Mouse (Mus musculus) limb, embryonic 15.5 days (tissue): ENCODE data around the gene Ak1. TPM values are rescaled to one million over a fixed set of nuclear protein-coding genes. Genes with fewer than 3 reads are reported as not detected.

Experiments used
- ATAC-seq: fragments of 200-750 bp; cut with Nextera tagmentation; 2 replicates; pipeline ENCODE4 v1.8.0; 2017; ENCODE audit warnings: low read depth, moderate TSS enrichment; ENCODE audit not compliant: insufficient number of reproducible peaks, low FRiP score, low TSS enrichment
- H3K27ac ChIP-seq: fragments of 300-500 bp; sonication (generic); 2 replicates; pipeline ENCODE4 v1.5.1; 2015; ENCODE audit warnings: moderate library complexity, mild to moderate bottlenecking, inconsistent platforms
- H3K27me3 ChIP-seq: fragments of 300-500 bp; sonication (generic); 2 replicates; pipeline ENCODE4 v1.6.1; 2015; ENCODE audit warnings: inconsistent platforms
- H3K36me3 ChIP-seq: fragments of 300-500 bp; sonication (generic); 2 replicates; pipeline ENCODE4 v1.6.1; 2015; ENCODE audit warnings: inconsistent platforms
- H3K4me1 ChIP-seq: fragments of 300-500 bp; sonication (generic); 2 replicates; pipeline ENCODE4 v1.6.1; 2015; ENCODE audit warnings: inconsistent platforms
- H3K4me2 ChIP-seq: fragments of 300-500 bp; sonication (generic); 2 replicates; pipeline ENCODE4 v1.6.1; 2015; ENCODE audit warnings: mild to moderate bottlenecking, inconsistent platforms
- H3K4me3 ChIP-seq: fragments of 300-500 bp; sonication (generic); 2 replicates; pipeline ENCODE4 v1.5.1; 2015; ENCODE audit warnings: mild to moderate bottlenecking, inconsistent platforms
- H3K9ac ChIP-seq: fragments of 300-500 bp; sonication (generic); 2 replicates; pipeline ENCODE4 v1.6.1; 2015; ENCODE audit warnings: inconsistent platforms
- H3K9me3 ChIP-seq: fragments of 300-500 bp; sonication (generic); 2 replicates; pipeline ENCODE4 v1.6.1; 2016; ENCODE audit warnings: inconsistent platforms
- WGBS: fragments of 180-500 bp; shearing (Covaris S2); methylation state at CpG from one replicate; pipeline ENCODE4 v1.1.7; 2015; 5-methylcytosine and 5-hydroxymethylcytosine counted together
- polyA plus RNA-seq: library from polyadenylated mRNA; unstranded; fragments of >200 nt; fragmentation: Nextera tagmentation; extraction: Ambion mirVana; gene quantifications from 2 replicates; pipeline ENCODE4 v1.2.1, GENCODE M21; 2015

Gene Ak1
- polyA plus RNA-seq, 1 experiment from 2014 or later: 46.9 TPM

DNA sequence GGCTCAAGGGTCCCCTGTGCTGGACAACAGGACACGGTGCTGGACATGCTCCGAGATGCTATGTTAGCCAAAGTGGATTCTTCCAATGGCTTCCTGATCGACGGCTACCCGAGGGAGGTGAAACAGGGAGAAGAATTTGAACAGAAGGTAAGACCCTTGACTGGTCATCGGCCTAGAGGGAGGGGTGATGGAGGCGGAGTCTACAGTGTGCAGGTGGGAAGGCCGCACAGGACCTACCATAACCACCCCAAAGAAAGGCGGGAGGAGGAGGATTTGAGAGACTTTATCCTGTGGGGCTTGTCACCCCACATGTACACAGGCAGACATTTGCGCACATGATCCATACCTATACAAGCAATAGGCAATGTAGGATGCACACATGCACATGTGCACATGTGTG lies 9.5 kb downstream of the Ak1 start:
- ATAC-seq: no peak
- Histone ChIP-seq H3K4me2 (no peak overlapping the region), H3K36me3 (no peaks in the 10 kb centered on the region), H3K4me1 (peaks cover 47% of the 10 kb centered on the region), H3K27me3 (no peaks in the 10 kb centered on the region), H3K9ac (no peak overlapping the region), H3K9me3 (no peaks in the 10 kb centered on the region), H3K4me3 (no peak overlapping the region), H3K27ac (no peak overlapping the region)
- WGBS: 85% methylated on average over 10 of the region's 10 CpGs

DNA sequence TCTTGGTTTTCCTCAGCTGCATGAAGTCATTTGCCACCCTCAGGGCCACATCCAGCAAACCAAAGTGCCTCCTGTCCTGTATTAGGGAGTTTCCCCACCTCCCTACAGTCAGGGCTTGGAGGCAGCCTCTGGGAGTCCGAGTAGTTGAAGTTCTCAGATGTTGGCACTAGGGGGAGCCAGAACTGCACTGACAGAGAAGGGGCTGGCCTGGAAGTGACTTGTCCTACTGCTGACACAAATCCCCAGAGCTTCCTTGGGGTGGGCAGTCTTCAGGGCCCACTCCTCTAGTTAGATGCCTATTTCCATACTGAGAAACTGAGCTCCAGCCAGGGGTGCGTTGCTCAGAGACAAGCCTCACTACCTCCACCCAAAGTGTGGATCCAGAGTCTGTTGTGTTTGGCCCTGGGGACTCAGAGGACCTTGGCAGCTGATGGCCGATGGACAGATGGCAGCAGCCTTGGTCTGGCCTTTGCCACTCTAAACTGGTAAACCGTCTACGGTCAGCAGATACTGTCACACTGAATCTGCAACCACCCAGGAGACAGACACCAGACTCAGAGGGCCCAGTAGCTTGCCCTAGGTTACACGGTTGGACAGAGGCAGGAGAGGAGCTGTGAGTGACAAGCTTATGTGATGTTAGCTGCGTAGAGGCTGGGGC lies 10.3 kb downstream of the Ak1 start:
- H3K4me1 ChIP-seq: peaks cover 42% of the 10 kb centered on the region
- H3K27ac ChIP-seq: no peak overlapping the region; the same call in 1 of the 2 replicates
- no peak for ATAC-seq
- 56% methylated on average over 7 of the region's 7 CpGs for WGBS
- no peak overlapping the region for H3K4me3 ChIP-seq
- no peak overlapping the region for H3K9ac ChIP-seq
- no peak overlapping the region for H3K4me2 ChIP-seq
- no peaks in the 10 kb centered on the region for H3K27me3 ChIP-seq
- H3K9me3 ChIP-seq: no peaks in the 10 kb centered on the region
- no peaks in the 10 kb centered on the region for H3K36me3 ChIP-seq

DNA sequence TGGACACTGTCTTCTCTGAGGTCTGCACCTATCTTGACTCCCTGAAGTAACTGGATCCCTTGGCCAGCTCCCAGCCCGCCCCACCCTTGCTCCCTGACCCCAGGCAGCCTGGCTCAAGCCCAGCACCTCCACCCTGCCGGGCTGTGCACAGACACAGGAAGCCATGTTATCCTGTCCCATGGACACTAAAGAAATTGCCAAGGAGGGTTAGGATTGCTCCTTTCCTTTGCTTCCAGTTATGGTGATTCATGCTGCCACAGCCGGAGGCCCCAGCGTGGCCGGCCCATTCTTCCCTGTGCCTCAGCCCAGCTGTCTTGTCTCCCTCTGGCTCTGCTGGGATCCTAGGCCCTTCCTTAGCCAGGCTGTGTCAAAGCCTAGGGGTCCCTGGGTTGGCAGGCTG lies 12.1 kb downstream of the Ak1 start:
- no peak overlapping the region for H3K27ac ChIP-seq
- no peak overlapping the region for H3K9ac ChIP-seq
- H3K4me1 ChIP-seq: peaks cover 34% of the 10 kb centered on the region
- WGBS: 69% methylated on average over 5 of the region's 5 CpGs
- H3K27me3 ChIP-seq: no peaks in the 10 kb centered on the region
- H3K4me3 ChIP-seq: no peak overlapping the region
- H3K4me2 ChIP-seq: no peak overlapping the region
- no peak for ATAC-seq
- H3K9me3 ChIP-seq: no peaks in the 10 kb centered on the region
- H3K36me3 ChIP-seq: no peaks in the 10 kb centered on the region

DNA sequence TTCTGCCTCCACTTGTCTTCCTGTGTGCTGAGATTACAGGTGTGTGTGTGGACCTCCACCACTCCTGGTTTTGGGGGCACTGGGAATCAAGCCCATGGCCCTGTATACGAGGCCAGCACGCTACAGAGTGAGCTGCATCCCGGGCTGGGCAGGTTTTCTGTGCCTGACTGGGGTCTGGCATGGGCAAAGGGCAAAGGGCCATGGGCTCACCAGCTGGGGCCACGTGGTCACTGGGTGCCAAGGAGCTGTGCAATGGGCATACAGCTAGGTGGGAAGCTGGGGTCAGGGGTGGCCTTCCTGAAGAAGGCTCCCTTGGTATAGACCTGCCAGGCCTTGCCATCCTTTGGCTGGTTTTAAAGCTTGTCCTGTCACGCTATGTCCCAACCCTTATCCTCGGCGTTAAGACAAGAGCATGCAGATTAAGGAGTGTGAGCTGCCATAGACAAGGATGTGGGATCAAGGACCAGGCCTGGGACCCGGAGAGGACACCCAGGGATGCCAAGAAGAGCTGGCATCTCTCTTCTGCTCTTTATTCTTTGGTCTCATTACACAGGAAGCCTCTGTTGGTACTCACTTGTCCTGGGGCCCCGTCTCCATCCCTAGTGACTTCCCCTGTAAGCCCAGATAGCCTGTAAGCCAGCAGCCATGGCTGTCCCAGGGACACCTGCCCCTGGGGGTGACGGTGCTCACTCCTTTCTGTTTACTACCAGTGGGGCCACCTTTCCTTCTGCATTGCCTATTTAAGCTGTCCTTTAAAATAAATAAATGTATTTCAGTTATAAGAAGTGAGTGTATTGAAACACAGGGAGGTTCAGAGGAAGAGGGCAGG lies 12.9 kb downstream of the Ak1 start:
- Histone ChIP-seq H3K4me1 (peaks cover 26% of the 10 kb centered on the region), H3K9ac (no peak overlapping the region), H3K36me3 (no peaks in the 10 kb centered on the region), H3K27me3 (no peaks in the 10 kb centered on the region), H3K9me3 (no peaks in the 10 kb centered on the region), H3K4me2 (no peak overlapping the region), H3K27ac (no peak overlapping the region), H3K4me3 (no peak overlapping the region)
- WGBS: 84% methylated on average over 10 of the region's 10 CpGs
- ATAC-seq: no peak

DNA sequence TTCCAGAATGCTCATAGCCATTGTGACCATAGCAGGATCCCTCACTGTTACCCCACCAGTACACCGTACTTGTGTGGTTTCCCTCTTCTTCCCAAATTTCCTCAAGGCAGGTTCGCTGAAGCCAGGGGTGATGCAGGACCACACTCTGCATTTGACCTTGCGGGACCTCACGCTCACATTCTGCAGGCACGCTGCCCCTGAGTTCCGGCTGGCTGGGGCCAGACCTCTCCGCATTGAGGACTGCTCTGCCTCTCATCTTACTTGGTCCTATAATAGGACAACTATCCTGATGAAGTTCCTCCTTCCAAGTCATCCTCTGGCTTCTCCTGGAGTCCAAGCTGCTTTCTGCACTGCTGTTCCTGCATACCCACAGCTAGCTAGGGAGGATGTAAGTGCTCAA lies 15.1 kb downstream of the Ak1 start:
- Histone ChIP-seq H3K27ac (peak overlapping the region; percentile 67), H3K36me3 (no peaks in the 10 kb centered on the region), H3K9ac (no peak overlapping the region), H3K9me3 (no peaks in the 10 kb centered on the region), H3K4me1 (peaks cover 25% of the 10 kb centered on the region), H3K4me2 (no peak overlapping the region), H3K27me3 (no peaks in the 10 kb centered on the region), H3K4me3 (no peak overlapping the region)
- WGBS: 84% methylated on average over 7 of the region's 7 CpGs
- no peak for ATAC-seq

DNA sequence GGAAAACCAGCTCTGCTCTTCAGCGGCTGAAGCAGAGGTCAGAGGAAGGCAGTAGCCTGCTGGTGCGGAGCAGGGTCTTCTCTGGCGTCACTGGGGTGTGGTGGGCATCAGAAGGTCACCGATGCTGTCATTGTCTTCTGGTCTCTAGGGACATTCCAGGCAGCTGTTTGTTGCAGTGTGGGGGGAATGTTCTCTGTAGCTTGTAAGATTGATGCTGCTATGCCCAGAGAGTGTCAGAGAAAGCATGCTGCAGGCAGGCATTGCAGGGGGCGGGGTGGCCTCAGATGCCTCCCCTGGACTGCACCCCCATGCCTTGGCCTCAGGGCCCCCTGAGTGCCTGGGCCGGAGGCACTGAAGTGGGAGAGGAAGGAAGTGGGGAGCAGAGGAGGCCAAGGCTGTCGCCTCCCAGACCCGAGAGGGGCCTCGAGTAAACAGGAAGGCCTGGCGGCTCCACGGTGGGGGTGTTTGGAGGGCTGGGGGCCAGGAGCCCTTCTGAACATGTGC lies 16.3 kb downstream of the Ak1 start:
- ATAC-seq: peak; percentile 32; the same call in 1 of the 2 replicates
- WGBS: 27% methylated on average over 11 of the region's 11 CpGs
- H3K9ac ChIP-seq: no peak overlapping the region
- H3K9me3 ChIP-seq: no peaks in the 10 kb centered on the region
- H3K4me1 ChIP-seq: peaks cover 26% of the 10 kb centered on the region
- no peak overlapping the region for H3K4me3 ChIP-seq
- H3K36me3 ChIP-seq: no peaks in the 10 kb centered on the region
- no peaks in the 10 kb centered on the region for H3K27me3 ChIP-seq
- peak overlapping the region; percentile 74 for H3K27ac ChIP-seq
- no peak overlapping the region for H3K4me2 ChIP-seq

DNA sequence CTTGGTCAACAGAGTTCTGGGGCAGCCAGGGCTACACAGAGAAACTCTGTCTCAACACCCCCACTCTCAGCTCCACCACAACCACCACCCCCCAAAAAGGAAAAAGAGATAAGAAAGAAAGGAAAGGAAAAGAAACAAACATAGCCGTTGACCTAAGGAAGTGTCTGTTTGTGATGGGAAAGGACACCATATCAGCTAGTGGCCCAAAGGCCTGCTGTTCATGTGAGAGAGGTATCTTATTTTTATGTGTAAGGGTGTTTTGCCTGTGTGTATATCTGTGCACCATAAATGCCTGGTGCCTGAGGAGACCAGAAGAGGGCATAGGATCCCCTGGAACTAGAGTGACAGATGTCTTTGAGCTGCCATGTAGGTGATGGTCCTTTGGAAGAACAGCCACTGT lies 18.1 kb downstream of the Ak1 start:
- no peak for ATAC-seq
- Histone ChIP-seq H3K4me2 (no peak overlapping the region), H3K36me3 (no peaks in the 10 kb centered on the region), H3K9ac (no peak overlapping the region), H3K4me1 (peaks cover 23% of the 10 kb centered on the region), H3K4me3 (no peak overlapping the region), H3K9me3 (no peaks in the 10 kb centered on the region), H3K27ac (no peak overlapping the region), H3K27me3 (no peaks in the 10 kb centered on the region)
- 91% methylated on average over 1 of the region's 1 CpGs for WGBS

DNA sequence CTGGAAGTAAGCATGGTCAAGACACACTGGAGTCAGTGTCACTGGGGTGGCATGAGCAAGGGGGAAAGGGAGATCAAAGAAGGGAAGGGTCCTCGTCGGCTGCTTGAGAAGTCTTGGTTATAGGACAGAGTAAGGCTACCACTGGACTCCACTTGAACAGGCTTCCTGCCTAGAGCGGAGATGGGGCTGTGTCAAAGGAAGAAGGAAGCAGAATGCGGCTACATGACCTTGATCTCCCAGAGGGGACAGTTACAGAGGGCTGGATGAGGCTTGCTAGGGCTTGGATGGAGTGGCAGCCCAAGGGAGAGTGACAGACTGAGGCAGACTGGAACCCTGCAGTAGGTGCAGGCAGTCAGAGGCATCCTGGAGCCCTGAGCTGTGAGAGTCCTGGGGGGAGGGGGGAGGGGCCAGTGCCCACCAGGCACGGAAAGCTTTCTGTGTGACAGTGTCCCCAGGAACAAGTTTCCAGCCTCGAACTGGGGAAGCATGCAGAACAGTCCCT lies 19.0 kb downstream of the Ak1 start:
- WGBS: 64% methylated on average over 6 of the region's 6 CpGs
- no peaks in the 10 kb centered on the region for H3K36me3 ChIP-seq
- ATAC-seq: no peak
- peaks cover 26% of the 10 kb centered on the region for H3K4me1 ChIP-seq
- H3K9ac ChIP-seq: no peak overlapping the region
- H3K9me3 ChIP-seq: no peaks in the 10 kb centered on the region
- no peak overlapping the region for H3K4me3 ChIP-seq
- no peak overlapping the region for H3K4me2 ChIP-seq
- H3K27ac ChIP-seq: no peak overlapping the region
- no peaks in the 10 kb centered on the region for H3K27me3 ChIP-seq

DNA sequence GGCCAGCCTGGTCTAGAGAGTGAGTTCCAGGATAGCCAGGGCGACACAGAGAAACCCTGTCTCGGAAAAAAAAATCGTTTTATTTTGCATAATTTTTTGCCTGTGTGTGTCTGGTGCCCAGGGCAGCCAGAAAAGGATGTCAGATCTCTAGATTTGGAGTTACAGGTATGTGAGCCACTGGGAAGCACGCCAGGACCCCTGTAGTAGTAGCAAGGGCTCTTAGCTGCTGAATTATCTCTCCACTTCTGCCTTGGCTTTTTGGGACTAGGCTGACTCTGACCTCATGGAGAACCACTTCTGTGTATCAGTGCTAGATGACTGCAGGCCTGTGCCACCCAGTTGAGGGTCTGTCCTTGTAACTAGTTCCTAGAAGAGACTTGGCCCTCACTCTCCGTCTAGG lies 20.3 kb downstream of the Ak1 start:
- no peaks in the 10 kb centered on the region for H3K9me3 ChIP-seq
- 81% methylated on average over 5 of the region's 5 CpGs for WGBS
- H3K4me2 ChIP-seq: no peak overlapping the region
- H3K4me1 ChIP-seq: peaks cover 33% of the 10 kb centered on the region
- no peak for ATAC-seq
- no peaks in the 10 kb centered on the region for H3K36me3 ChIP-seq
- H3K4me3 ChIP-seq: no peak overlapping the region
- no peak overlapping the region for H3K9ac ChIP-seq
- no peaks in the 10 kb centered on the region for H3K27me3 ChIP-seq
- no peak overlapping the region for H3K27ac ChIP-seq

DNA sequence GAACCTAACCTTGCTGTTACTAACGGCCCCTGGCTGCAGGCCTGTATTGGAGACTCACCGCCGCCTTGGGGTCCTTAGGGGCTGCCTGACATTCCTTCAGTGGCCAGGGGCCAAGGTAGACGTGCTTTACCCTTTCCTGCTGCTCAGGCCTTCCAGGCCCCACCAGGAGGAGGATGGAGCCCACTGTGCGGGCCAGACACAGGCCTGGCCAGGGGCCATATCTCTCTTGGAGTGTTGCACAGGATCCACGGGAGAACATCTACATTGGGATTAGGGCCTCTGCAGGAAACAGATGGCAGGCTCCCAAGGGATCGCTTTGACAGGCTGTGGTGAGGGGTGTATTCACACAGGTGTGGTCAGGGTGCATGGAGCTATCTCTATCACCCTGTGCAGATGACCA lies 21.3 kb downstream of the Ak1 start:
- 41% methylated on average over 7 of the region's 7 CpGs for WGBS

DNA sequence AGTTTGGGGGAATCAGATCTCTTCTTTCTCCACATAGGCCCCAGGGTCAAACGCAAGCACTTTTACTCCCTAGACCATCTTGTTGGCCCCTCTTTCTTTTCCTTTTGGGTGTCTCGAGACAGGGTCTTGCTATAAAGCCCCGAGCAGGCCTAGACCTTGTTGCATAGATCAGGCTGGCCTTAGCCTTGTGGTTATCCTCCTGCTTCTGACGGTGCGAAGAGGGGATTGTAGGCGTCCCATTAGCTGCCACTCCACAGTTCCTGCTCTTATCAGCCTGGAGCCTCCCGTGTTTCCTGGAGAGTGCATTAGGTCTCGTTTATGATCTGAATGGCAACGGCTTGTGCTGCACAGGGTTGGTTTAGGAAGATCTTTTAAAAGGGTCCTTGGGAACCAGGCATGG lies 22.5 kb downstream of the Ak1 start:
- no peak for ATAC-seq
- no peak overlapping the region for H3K4me2 ChIP-seq
- H3K4me1 ChIP-seq: peaks cover 29% of the 10 kb centered on the region
- H3K27me3 ChIP-seq: no peaks in the 10 kb centered on the region
- 70% methylated on average over 9 of the region's 9 CpGs for WGBS
- no peaks in the 10 kb centered on the region for H3K36me3 ChIP-seq
- no peaks in the 10 kb centered on the region for H3K9me3 ChIP-seq
- no peak overlapping the region for H3K4me3 ChIP-seq
- no peak overlapping the region for H3K9ac ChIP-seq
- H3K27ac ChIP-seq: no peak overlapping the region

More for the DNA sequence above, 21.3 kb downstream of the Ak1 start:
- Histone ChIP-seq H3K27me3 (no peaks in the 10 kb centered on the region), H3K36me3 (no peaks in the 10 kb centered on the region), H3K4me2 (no peak overlapping the region), H3K4me3 (no peak overlapping the region), H3K9ac (no peak overlapping the region), H3K4me1 (peaks cover 31% of the 10 kb centered on the region), H3K9me3 (no peaks in the 10 kb centered on the region), H3K27ac (peak overlapping the region; percentile 58)
- ATAC-seq: peak; percentile 45; the same call in 1 of the 2 replicates

DNA sequence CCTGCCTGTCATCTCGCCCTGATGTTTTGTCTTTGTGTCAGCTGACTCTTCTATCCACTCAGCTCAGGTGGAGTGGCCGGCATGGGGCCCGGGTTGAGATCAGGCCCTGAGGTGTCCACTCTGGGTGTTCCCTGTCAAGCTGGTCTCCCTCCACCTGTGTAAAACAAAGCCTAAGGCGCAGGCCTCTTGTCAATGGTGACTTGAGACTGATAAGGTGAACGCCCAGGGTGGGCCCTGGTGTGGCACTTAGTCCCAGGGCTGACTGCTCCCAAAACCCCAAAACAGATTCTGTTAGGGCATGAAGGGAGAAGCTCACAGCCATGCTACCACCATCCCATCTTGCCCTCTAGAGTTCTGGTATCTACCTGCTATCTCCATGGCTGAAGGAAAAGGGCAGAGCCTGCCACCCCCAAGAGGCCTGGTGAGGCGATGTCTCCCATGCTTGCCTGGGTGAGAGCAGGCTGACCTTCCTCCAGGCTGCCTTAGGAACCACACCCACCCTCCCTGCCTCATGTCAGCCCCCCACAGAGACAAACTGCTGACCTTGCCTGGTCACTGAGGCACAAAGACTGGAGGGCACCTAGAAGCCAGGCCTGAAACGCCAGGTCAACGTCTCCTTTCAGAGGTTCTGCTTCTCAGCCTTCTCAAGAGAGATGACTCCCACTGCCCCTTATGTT lies 23.4 kb downstream of the Ak1 start:
- 82% methylated on average over 8 of the region's 8 CpGs for WGBS
- peaks cover 29% of the 10 kb centered on the region for H3K4me1 ChIP-seq

More for the DNA sequence above, 23.4 kb downstream of the Ak1 start:
- no peak for ATAC-seq
- Histone ChIP-seq H3K27ac (no peak overlapping the region; the same call in 1 of the 2 replicates), H3K36me3 (no peaks in the 10 kb centered on the region), H3K4me2 (no peak overlapping the region), H3K9me3 (no peaks in the 10 kb centered on the region), H3K4me3 (no peak overlapping the region), H3K27me3 (no peaks in the 10 kb centered on the region), H3K9ac (no peak overlapping the region)
